Mouse (Mus musculus): ENCODE measurements around the gene Ampd3.

- TF ChIP-seq GATA1 (IDR thresholded peaks at IDR 0.05; ENCODE audit: borderline replicate concordance, low read length) (no peak), FLI1 (IDR thresholded peaks at IDR 0.05; ENCODE audit: low read length) (no peak)
Observed at GRCm38 (mm10) chr7:110746809-110747208, 21.2 kb upstream of the Ampd3 start.
